Mouse (Mus musculus) testis, postnatal 14 days (tissue): ENCODE measurements around the gene Psmb6.

Experiments used
- DNase-seq: peaks from one replicate; pipeline ENCODE4 v3.0.0; 2021; ENCODE audit warnings: low spot score

Psmb6 gene

DNA sequence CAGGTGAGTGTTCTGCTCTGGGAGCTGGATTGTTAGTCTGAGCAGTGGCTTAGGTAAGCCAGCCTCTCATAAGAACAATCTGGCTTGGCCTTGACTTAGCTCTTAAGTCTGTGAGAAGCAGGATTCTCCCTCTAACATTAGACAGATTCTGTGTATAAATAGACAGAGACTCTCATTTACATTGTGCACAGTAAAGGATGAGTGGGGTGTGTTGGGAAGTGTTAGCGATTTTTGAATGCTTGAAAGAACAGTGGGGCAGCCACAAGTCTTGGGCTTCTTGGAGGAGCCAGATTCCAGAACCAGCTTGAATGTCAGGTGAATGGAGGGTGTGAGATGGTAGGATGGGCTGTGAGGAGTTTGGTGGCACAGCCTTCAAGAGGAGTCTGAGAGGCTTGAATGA is 46.5 kb downstream of the Psmb6 start:
- no peak for DNase-seq

DNA sequence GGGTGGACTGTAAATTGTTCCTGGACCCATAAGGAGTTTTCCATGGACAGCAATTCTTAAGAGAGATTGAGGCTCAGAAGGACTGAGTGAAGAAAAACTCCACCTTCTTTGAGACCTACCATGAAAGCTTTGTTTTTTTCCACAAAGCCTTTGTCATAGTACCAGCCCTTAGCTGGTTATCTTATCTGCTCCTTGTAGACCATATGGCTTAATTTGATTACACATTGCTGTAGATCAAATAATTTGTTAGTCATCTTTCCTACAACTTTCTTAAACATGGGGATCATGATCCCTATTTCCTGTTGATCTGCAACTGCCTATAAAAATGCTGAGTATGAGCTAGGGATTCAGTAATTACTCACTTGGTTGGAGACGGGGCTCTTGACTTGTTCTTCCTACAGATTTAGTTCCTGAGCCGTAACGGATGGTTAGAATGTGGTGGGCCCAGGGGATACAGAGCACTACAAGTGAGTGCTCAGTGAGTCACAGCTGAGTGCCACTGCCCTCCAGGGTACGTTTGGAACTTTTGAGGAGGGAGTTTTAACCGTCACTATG is 47.3 kb downstream of the Psmb6 start:
- no peak for DNase-seq

DNA sequence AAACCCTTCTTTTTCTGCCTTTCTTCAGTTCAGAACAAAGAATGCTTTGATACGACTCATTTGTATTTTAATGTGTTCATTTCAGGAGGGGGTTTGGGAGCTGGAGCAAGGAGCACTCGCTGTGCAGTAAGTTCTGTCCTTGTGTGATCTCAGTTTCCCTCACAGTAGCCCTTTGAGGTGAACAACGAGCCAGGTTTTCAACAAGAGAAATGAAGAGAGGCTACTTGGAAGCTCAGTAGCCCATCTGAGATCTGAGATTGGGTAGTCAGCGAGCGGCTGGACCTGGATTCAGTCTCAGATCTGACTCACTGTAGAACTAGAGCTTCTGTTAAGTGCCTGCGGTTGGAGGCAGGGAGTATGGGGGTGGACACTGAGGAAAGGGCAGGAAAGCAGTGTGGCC is 48.7 kb downstream of the Psmb6 start:
- no peak for DNase-seq

DNA sequence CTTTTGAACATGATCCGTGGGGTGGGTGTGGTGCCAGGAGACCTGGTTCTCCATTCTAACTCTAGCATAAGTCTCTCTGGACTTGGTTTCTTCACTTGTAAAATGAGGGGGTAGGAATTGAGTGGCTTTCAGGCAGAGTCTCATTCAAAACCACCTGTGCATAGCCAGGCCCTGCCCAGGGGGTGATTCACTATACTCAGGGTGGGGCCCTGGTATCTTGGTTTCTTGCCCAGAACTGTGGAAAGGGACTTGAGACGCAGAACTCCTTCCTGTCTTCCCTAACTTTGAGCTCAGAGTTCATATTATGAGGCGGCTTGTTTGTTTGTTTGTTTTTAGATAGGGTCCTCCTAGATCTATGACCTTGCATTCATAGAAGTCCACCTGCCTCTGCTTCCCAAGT is 52.0 kb downstream of the Psmb6 start:
- no peak for DNase-seq
